Mouse (Mus musculus): ENCODE data around the gene Prph. TPM values are rescaled to one million over a fixed set of nuclear protein-coding genes. Genes with fewer than 3 reads are reported as not detected.
"Not testable (repeated sequence)": the region's sequence is repeated elsewhere in the genome, so short reads cannot be mapped to it uniquely, and the experiment has no call there.

Gene Prph
- polyA plus RNA-seq, 1 experiment: not detected

- Histone ChIP-seq H3K27ac (ENCODE audit: insufficient read depth, low read depth, low read length) (no peak overlapping the region), H3K4me3 (ENCODE audit: insufficient read depth, low read length) (no peak overlapping the region), H3K4me1 (ENCODE audit: control insufficient read depth, insufficient read depth, low read length) (peaks cover 5% of the 10 kb centered on the region)
- TF ChIP-seq CTCF (IDR thresholded peaks at IDR 0.05; ENCODE audit: low read depth, low read length): no peak
- no peak for TF ChIP-seq POLR2A (IDR thresholded peaks at IDR 0.05; ENCODE audit: borderline replicate concordance, low read depth, low read length)
Observed at GRCm38 (mm10) chr15:99071988-99072387, 17.0 kb downstream of the Prph start.

GRCm38 (mm10) chr15:99074019-99074599 lies 19.1 kb downstream of the Prph start, which contains the start of gene Troap:
Troap (plus strand) TSS chr15:99074575.
- Histone ChIP-seq H3K27ac (ENCODE audit: insufficient read depth, low read depth, low read length) (peak within 1 kb of the TSS; percentile 85), H3K4me1 (ENCODE audit: control insufficient read depth, insufficient read depth, low read length) (peaks cover 5% of the 10 kb centered on the region), H3K4me3 (ENCODE audit: insufficient read depth, low read length) (peak within 1 kb of the TSS; percentile 83)
- TF ChIP-seq POLR2A (IDR thresholded peaks at IDR 0.05; ENCODE audit: borderline replicate concordance, low read depth, low read length) (no peak), CTCF (IDR thresholded peaks at IDR 0.05; ENCODE audit: low read depth, low read length) (no peak)

DNA sequence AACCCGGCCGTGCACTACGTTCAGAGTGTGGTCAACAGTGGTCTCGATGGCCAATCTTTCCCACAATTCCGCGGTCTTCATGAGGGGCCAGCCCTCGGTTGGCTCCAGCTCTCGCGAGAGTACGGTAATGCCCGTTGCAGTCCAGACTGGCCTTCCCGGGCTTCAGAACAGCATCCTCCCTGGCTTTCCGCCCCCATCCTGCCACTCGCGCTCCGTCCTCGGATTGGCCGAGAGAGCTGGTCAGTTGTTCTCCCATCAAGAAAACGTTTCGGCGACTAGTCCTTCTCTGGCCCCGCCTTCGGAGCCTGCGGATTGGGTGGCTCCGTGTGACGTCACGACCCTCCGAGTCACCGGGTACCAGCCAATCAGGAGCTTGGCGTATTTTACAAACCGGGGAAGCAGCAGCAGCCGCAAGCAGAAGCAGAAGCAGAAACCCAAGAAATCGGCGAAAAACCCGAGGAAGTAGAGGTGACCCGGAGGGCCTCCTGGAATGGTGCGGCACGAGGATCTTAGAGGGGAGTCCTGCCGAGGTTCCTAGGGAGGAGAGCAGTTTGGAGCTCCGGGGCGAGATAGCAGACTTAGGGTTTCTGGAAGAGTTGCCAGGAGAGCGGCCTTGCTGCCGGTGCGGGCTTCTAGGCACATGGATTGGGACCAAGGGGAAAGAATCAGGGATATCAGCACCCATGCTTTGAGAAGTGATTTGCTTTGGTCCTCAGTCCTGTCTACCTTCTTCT lies 19.8 kb downstream of the Prph start:
- Histone ChIP-seq H3K4me1 (ENCODE audit: control insufficient read depth, insufficient read depth, low read length) (peaks cover 5% of the 10 kb centered on the region), H3K27ac (ENCODE audit: insufficient read depth, low read depth, low read length) (peak overlapping the region; percentile 85), H3K4me3 (ENCODE audit: insufficient read depth, low read length) (peak overlapping the region; percentile 83)
- peak; percentile 76; the same call in 1 of the 2 replicates for TF ChIP-seq POLR2A (IDR thresholded peaks at IDR 0.05; ENCODE audit: borderline replicate concordance, low read depth, low read length)
- TF ChIP-seq CTCF (IDR thresholded peaks at IDR 0.05; ENCODE audit: low read depth, low read length): no peak

DNA sequence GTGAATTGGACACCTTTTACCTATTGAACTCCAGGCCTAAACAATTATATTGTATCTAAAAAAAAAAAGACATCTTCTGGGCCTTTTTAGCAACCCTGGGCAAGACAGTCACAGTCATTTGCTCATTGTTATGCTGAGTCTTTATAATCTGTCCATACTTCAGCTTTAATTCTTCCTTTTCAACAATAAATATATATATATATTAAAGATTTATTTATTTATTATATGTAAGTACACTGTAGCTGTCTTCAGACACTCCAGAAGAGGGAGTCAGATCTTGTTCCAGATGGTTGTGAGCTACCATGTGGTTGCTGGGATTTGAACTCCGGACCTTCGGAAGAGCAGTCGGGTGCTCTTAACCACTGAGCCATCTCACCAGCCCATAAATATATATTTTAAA lies 21.0 kb downstream of the Prph start:
- not testable (repeated sequence) for H3K4me1 ChIP-seq (ENCODE audit: control insufficient read depth, insufficient read depth, low read length)
- peak overlapping the region; percentile 65; the same call in 1 of the 2 replicates for H3K4me3 ChIP-seq (ENCODE audit: insufficient read depth, low read length)

GRCm38 (mm10) chr15:99078181-99078910 lies 23.4 kb downstream of the Prph start:
- no peak overlapping the region for H3K4me3 ChIP-seq (ENCODE audit: insufficient read depth, low read length)
- no peak overlapping the region for H3K27ac ChIP-seq (ENCODE audit: insufficient read depth, low read depth, low read length)
- TF ChIP-seq CTCF (IDR thresholded peaks at IDR 0.05; ENCODE audit: low read depth, low read length) (no peak), POLR2A (IDR thresholded peaks at IDR 0.05; ENCODE audit: borderline replicate concordance, low read depth, low read length) (no peak)
- peaks cover 5% of the 10 kb centered on the region for H3K4me1 ChIP-seq (ENCODE audit: control insufficient read depth, insufficient read depth, low read length)

More for the DNA sequence above, 21.0 kb downstream of the Prph start:
- not testable (repeated sequence) for H3K27ac ChIP-seq (ENCODE audit: insufficient read depth, low read depth, low read length)

- H3K4me3 ChIP-seq (ENCODE audit: insufficient read depth, low read length): no peak overlapping the region
- peaks cover 5% of the 10 kb centered on the region for H3K4me1 ChIP-seq (ENCODE audit: control insufficient read depth, insufficient read depth, low read length)
- no peak overlapping the region for H3K27ac ChIP-seq (ENCODE audit: insufficient read depth, low read depth, low read length)
- no peak for TF ChIP-seq CTCF (IDR thresholded peaks at IDR 0.05; ENCODE audit: low read depth, low read length)
- no peak for TF ChIP-seq POLR2A (IDR thresholded peaks at IDR 0.05; ENCODE audit: borderline replicate concordance, low read depth, low read length)
Observed at GRCm38 (mm10) chr15:99079804-99080203, 24.8 kb downstream of the Prph start.

GRCm38 (mm10) chr15:99082322-99082721 lies 27.3 kb downstream of the Prph start:
- Histone ChIP-seq H3K4me1 (ENCODE audit: control insufficient read depth, insufficient read depth, low read length) (no peaks in the 10 kb centered on the region), H3K4me3 (ENCODE audit: insufficient read depth, low read length) (no peak overlapping the region), H3K27ac (ENCODE audit: insufficient read depth, low read depth, low read length) (no peak overlapping the region)
- TF ChIP-seq POLR2A (IDR thresholded peaks at IDR 0.05; ENCODE audit: borderline replicate concordance, low read depth, low read length) (no peak), CTCF (IDR thresholded peaks at IDR 0.05; ENCODE audit: low read depth, low read length) (no peak)

DNA sequence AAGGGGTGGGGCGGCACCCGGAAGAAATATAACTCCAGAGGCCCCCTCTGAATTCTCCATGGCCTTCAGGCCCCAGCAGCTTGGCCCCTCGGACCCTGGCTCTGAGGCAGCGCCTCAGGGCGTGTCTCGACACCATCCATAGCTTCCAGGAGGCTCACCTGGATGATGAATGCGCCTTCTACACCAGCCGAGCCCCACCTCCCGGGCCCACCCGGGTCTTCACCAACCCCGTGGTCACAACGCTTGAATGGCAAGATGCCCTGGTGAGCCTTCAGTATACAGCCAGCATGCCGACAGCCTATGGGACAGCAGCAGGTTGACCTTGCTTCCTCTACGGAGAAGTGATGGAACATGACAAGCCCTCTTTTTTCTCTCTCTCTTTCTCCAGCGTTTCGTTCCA lies 27.9 kb downstream of the Prph start:
- Histone ChIP-seq H3K27ac (ENCODE audit: insufficient read depth, low read depth, low read length) (no peak overlapping the region), H3K4me3 (ENCODE audit: insufficient read depth, low read length) (no peak overlapping the region), H3K4me1 (ENCODE audit: control insufficient read depth, insufficient read depth, low read length) (no peaks in the 10 kb centered on the region)
- no peak for TF ChIP-seq CTCF (IDR thresholded peaks at IDR 0.05; ENCODE audit: low read depth, low read length)

GRCm38 (mm10) chr15:99083258-99083657 lies 28.3 kb downstream of the Prph start:
- H3K27ac ChIP-seq (ENCODE audit: insufficient read depth, low read depth, low read length): no peak overlapping the region
- H3K4me3 ChIP-seq (ENCODE audit: insufficient read depth, low read length): no peak overlapping the region
- TF ChIP-seq CTCF (IDR thresholded peaks at IDR 0.05; ENCODE audit: low read depth, low read length): peak; percentile 67
- no peak for TF ChIP-seq POLR2A (IDR thresholded peaks at IDR 0.05; ENCODE audit: borderline replicate concordance, low read depth, low read length)
- H3K4me1 ChIP-seq (ENCODE audit: control insufficient read depth, insufficient read depth, low read length): no peaks in the 10 kb centered on the region
